Mouse (Mus musculus) heart, adult 8-10 months (tissue): ENCODE measurements around the gene Map3k7cl. TPM values are rescaled to one million over a fixed set of nuclear protein-coding genes. Genes with fewer than 3 reads are reported as not detected.

Source experiments
- DNase-seq: peaks from one replicate; pipeline ENCODE4 v3.0.0; 2022; ENCODE audit warnings: low spot score
- total RNA-seq, 4 experiments: library from RNA; stranded (reverse); gene quantifications; 2 replicates each; pipeline ENCODE4 v1.2.4; 2022

Gene Map3k7cl
- total RNA-seq: 1 to 10 TPM; 1.1 to 2.2 (median 1.5) TPM

DNA sequence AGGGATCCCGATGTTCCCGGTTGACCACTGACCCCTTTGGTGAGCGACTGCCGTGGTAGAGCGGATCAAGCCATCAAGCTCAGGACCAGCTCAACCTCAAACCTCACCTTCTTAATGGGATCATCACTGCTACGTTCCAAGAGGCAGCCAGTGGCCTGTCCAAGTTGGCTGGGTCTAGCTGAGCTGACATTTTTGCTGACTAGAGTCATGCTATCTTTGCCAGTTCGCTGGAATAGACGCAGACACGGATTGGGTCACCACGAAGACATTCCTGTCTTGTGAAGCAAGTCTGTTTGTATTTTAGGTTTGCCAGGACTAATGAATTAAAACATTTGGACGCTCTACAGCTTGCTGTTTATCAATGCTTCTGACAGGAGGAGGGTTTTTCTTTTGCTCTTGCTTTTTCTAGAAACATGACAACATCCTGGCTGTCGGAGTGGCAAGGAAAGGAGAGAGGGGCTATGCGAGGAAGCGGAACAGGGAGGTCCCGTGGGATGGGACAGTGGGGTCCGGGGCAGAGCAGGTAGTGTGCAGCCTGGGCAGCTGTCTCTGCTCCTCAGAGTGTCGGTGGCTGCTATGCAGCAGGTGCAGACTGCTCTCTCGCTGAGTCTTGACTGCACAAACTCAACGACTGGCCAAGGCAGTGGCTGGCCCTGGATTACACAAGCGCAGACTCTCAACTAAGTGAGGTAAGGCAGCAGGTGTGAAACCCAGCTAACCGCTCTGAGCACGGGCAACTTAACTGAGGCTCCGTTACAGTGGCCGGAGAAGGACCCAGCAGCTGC, at the start of gene Map3k7cl:
Gene Map3k7cl, plus strand, starts transcription at position 424 of the 785 bp plus-strand sequence.
- peak; percentile 42 for DNase-seq

DNA sequence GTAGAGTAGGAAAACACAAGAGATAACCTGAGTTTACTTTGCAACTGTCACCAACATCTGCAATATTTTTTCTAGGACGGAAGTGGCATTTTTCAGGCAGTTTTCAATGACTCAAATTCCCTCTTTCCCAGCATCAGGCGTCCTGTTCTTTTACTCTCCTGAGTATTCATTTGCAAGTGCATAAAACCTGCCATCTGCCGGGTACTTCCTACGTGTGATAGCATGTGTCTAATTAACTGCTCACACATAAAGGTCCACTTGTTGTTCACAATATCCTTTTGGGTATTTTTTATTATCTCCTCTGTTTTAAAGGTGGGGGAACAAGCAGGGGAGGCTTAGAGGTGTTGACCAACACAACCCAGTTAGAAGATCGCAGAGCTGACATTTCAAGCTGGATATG, 41.4 kb upstream of the Map3k7cl start:
- no peak for DNase-seq

DNA sequence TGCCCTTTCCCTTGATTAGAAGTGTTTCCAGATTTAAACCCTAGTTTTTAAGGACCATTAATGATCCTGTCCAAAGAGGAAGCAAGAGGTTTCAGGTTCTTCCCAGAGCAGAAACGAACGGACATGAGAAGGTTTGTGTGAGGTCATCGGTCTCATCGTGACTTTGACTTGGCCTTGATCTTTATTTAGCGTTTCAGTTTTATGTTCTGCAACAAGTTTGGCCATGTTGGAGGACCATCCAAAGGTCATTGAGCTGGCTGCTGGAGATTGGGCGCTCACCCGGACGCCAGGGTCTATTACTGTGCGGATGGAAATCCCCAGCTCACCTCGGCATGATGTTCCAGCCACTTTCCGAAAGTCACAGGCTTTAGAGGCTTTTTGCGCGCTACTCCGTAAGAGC, 40.8 kb upstream of the Map3k7cl start:
- DNase-seq: no peak

DNA sequence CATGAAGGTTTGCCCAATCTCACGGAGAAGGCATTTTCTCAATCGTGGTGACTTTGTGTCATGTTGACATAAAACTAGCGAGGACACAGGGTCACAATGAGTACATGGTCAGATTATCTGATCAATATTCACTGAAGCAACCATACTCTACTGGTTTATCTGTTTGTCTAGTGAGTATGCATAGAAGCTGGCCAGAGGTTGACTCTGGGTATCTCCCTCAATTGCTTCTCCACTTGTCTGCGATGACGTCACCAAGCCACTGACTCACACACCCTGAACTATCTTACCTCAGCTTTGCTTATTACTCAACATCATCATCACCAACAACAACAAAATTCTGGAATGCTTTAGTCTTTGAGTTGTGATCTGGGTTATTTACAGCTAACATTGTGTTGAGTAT, 28.9 kb upstream of the Map3k7cl start:
- no peak for DNase-seq

DNA sequence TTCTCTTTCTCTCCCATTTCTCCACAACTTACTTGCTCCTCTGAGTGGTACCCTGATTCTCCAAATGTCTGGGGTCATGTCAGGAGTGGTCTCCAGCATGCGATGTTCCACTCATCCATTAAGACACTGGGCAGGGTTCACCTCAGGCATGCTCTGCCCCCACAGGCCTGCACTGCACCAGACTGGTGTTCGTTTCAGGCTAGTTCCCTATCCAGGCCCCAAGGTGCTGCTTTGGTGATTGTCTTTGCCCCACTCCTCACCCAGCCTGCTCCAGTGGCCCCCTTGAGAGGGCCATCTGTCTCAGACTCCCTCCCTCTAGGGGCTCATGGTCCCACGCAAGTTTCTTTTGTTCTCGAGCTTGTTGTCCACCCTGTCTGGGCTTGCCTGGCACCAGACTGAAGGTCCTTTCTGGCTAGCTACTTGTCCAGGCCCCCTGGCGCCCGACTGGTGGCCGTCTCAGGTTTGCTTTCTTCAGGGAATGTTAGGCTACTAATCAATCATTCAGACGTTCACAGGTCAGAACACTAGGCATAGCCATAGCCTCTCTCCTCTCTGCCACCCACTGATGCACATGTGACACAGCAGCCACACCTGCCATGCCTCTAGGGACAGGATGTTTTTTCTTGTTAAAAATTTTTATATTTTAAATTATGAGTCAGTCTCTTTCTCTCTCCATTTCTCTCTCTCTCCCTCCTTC, 25.4 kb upstream of the Map3k7cl start:
- no peak for DNase-seq

DNA sequence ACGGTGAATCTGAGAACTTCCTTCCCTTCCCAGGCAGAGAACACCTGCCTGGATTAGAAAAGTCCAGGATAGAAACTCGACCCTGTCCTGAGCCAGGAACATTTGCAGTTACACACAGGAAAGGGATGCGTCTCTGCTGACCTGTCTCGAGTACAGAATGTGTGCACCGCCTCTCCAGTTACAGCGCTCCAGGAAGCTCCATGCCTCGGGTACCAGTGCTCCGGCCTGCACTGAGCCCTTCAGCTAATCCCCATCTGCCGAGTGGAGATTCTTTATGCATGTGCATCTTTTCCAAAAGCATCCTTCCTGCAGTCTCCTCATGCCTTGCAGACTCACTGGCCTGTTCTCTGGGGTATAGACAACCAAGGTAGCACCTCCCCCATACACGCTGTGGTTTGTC, 24.4 kb upstream of the Map3k7cl start:
- no peak for DNase-seq

DNA sequence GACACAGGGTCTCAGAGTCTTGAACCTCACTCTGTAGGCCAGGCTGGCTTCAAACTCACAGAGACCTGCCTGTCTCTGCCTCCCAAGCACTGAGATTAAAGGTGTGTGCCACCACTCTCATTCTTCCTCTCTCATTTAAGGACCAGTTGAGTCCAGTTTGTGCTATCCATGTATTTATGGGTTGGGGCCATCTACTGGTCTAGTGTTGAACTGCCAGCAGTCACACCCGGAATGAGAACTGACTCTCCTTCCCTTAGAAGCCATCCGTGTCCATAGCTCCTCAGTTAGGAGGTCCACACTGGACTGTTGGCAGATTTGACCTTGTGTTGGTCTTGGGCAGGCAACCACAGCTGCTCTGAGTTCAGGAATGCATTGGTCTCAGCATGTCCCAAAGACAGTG, 4.8 kb upstream of the Map3k7cl start:
- no peak for DNase-seq

DNA sequence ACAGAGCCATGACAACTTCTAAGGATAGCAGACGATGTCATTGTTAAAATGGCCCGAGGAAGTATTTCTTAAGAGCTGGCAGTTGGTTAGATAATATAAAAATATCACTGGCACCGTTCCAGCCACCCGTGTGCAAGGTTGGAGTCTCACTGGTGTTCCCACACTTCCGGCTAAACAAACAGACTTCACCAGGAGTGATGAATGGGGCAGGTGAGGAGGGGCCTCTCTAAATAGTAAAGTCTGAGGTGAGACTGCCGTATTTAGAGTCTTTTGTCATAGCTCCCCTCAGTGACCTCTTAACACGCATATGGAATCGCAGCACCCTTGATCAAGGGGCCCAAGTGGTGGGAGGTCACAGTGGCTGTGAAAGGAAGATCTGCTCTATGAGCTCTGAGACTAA, 3.2 kb downstream of the Map3k7cl start:
- DNase-seq: no peak

DNA sequence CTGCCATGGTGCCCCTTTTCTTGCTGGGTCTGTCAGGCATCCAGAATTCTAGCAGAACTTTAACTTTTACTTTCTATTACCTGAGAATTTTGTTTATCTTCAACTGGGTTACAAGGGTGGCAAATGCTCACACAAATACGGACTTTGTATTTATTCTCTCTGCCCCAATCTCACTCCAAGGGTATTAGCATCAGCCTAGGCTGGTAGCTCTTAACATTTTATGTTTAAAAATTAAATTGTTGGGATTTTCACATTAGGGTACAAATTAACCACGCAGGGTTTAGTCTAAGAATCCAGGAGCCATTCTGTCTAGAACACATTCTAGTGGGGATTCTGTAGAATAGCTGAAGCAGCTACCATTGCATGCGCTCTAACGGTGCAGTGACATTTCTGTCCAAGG, 8.4 kb downstream of the Map3k7cl start:
- DNase-seq: no peak

DNA sequence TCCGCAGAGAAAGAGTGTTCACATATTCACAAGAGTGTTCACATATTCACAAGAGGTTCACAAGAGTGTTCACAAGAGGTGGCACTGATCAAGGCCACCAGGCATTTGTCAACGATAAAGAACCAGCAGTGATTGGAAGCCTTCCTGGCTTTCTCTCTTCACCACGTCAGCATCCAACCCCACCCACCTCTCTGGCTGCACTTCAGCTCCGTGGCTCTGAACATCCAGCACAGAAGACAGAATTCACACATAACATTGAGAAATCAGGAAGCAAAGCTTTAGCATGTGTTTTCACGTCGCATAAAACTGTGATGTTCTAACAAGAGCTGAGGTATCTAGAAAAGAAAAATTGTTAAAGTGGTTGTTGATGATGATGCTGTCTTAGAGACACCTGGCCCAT, 10.4 kb downstream of the Map3k7cl start:
- DNase-seq: no peak

DNA sequence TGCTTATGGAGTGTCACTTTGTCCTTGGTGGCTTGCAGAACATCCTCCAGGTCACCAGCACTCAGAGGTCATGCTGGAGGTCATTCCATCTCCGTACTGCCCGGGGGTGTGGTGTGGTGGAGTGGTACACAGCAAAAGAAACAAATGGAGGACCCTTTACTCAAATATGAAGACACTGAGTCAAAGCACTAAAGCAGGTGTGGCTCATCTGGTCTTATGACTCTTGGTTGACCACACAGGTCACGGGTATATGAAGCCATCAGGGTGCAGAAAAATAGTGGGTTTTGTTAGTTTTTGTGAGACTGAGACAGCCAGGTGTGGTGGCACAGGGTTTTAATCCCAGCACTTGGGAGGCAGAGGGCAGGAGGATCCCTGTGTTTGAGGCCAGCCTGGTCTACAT, 11.4 kb downstream of the Map3k7cl start:
- DNase-seq: no peak

DNA sequence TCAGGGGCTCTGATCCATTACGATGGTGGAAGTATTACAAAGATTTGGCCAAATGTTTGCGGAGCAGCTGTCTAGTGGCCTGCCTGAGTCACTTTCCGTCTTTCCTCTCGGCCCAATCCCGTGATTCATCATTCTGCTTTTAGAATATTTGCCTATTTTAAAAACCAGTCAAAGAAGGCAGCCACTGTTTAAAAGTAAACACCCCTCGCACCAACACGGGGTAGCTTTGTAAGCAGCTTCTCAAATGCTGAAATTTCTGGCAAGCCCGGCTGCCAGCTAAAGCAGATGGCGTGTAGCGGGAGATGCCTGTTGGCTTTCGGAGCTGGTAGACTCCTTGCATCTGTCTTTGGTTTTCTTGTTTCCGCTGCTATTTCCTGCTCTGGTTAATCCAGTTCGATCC, 14.4 kb downstream of the Map3k7cl start:
- DNase-seq: peak; percentile 33

DNA sequence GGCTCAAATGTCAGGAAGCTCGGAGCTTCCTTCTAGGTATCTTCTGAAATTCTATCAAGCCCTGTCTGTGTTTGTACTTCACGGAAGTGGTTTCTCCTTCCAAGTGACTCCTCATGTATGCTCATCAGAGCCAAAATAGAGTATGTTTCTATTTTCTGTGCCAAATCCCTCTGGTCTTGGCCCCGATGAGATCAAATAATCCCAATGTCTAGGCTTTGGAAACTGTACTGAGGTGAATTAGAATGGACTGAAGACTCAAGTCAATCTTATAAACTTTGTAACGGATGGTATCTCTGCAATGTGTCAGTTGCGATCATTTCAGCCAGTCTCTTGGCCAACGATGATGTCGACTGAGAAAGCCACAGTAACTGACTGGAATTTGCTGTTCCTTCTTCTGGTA, 15.1 kb downstream of the Map3k7cl start:
- no peak for DNase-seq

DNA sequence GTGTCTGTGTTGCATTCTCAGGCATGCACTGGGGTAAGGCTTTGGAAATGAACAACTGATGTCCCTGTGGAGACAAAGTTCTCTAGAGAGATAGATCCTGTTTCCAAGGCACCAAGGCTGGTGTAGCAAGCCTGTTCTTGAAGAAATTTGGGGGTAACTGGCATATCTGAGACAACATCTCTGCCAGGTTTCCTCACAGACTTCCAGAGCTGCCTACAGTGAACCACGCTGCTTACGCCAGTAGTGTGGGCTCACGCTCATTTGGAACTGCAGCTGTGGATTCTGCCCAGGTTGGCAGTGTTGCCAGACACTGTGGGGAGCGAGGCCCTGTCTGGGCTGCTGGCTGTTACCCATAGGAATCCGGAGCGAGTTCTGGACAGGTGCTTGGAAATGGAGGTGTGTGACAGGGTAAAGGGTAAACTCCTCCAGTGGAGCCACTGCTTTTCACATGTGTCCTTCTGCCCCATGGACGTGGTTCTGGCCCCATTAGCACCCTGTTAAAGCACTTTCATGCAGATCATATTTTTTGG, 16.5 kb downstream of the Map3k7cl start:
- no peak for DNase-seq

DNA sequence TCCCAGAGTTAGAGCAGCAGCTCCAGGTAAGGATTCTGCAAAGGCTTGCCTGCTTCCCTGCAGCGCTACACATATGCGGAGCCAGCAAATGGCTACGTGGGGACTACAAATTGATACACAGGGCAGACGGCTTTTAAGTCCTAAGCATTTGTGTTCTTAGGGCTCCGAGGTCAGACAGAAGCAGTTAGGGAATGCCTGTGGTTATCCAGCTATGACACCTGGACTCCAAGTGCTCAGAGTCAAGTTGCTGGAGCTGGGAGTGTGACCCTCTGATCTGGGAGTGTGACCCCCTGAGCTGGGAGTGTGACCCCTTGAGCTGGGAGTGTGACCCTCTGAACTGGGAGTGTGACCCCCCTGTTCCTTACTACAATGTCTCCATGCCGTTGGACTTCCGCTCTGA, 17.2 kb downstream of the Map3k7cl start:
- DNase-seq: no peak

DNA sequence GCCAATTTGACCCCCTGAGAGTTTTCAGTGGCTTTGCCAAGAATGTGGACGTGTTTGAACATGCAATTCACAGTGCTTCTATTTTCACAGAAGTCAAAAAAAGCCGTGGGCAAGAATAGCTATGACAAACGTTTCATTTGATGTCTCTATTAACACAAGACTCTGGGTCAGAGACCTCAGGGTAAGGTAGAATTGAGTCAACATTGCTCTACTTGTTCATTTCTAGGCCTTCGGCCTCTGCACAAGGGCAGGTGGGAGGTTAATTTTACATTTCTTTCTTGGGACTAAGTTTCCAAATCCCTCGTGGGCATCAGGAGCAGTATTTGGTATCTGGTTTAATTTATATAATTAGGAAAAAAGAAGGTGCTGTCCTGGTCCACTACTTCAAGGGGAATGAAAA, 20.3 kb downstream of the Map3k7cl start:
- DNase-seq: no peak

DNA sequence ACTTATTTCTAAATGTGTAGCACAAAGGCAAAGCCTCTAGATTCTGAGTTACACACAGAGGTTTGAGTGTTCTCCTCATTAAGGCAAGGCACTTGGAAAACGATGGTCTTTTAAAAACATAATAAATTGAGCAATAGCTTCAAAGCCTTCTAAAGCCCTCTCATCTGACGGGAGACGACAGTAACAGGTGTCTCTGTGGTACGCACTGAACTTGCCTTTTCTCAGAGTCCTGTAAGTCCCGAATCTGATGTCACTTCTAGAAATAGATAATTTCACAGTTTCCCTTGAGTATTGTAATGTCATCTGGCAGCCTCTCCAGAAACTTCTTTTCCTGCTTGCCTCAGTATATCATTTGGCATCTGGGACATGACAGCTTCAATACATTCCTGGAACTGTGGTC, 21.0 kb downstream of the Map3k7cl start:
- no peak for DNase-seq

DNA sequence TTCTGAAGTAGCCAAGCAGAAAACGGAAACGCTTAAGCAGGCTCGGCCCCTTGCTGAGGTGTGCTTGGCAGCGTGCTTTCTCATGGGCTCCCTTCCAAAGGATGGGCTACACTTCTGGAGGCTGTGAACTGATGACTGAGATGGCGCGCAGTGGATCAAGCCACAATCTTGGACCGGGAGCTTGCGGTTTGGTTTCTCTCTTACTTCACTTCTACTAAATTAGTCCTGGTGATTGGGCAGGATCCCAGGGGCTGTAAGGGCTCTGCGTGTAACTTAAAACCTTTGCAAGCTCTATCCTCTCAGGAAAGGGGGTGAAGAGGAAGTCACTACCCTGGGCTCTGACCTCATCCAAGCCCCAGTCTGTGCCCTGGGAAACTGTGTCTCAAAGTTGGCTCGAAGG, 22.5 kb downstream of the Map3k7cl start:
- no peak for DNase-seq

DNA sequence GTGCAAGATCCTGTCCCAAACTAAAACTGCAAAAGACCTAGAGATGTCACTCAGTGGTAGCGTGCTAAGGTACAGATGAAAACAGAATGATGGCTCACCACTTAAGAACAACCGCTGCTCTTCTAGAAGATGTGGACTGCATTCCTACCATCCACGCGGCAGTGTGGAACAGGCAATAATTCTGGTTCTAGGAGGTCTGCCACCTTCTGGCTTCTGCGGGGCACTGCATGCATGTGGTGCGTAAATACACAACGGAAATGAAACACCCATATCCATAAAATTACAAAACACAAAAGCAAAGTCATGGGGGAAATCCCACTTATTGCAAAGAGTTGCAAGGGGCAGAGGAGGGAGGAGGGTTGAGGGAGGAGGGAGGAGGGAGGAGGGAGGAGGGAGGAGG, 25.8 kb downstream of the Map3k7cl start:
- no peak for DNase-seq

DNA sequence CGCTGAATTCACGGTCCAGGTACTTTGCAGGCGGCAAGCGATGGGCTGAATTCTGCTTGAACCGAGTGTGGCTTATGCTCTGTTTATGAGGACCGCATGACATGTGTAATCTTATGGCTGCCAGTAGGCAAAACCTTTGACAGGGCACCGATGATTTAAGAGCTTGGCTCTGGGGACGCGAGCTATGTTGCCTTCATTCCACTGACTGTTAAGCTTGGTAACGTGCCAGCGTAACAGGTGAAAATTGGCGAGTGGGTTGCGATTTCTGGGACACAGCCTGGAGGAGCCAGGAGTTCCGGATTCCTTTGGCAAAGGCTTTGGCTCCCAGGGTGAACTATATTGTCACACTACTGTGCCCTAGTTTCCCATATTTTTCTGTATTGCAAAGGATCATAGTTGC, 26.3 kb downstream of the Map3k7cl start:
- DNase-seq: no peak

DNA sequence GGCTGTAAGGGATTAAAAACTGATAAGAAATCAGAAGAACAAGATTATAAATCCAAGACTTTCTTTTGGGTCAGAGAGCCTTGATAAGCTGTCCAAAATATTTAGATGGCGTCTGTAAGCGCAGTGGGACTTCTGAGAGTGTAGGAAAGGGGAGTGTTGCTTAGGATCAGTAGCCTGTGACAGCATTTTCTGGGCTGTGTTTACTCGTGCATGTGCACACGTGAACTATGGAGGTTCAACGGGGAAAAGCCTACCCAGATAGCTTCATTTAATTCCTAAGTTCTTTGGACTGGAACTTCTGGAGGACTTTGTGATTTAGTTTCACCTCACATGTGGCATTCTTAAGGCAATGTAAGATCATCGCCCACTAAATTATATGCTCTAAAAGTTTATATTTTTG, 29.6 kb downstream of the Map3k7cl start:
- DNase-seq: no peak

DNA sequence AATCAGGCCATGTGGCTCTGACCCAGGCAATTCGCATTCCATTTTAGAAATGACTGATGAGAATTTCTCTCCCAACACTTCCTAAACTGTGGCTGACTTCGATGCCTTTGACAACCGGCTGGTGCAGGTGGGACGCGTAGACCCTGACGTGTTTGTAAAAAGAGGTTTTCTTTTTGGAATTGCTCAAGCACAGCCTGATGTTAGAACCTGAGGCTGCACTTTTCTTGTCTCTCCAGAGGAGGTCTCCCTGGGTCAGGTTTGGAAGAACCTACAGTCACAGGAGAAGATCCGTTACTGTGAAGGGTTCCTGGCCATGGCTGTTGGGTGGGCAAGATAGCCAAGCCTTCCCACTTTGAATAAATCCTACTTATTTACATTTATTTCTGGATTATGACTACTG, 31.5 kb downstream of the Map3k7cl start:
- DNase-seq: no peak

DNA sequence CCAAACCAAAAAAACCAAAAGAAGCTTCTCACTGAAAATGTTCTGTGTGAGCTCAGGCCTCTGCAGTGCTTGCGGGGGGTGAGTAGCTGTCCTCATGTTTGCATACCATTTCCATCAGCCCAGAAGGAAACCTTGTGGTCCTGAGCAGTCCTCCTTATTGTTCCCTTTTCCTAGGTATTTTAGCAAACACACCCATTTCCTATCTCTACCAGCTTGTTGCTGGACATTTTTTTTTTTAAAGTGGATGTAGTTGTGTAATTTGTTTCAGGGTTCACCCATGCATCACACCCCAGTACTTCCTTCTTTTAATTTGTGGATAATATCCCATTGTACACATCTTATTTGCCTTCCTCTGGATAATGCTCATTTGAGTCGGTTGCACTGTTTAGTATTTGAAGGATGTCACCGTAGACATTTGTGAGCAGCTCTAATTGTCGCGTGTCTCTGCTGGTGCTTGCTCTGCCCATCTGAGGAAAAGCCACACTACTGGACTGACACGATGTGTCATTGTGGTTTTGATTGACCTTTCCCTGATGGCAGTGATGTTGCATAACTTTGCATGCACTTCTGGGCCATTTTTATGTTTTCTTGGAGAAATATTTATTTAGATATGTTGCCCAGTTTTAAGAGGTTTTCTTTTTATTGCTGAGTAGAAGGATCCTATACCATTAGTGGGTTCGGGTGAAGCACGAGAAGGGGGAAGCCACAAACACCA, 32.6 kb downstream of the Map3k7cl start:
- DNase-seq: no peak
